Mouse (Mus musculus) stomach, embryonic 14.5 days (tissue): ENCODE data around the gene Gstz1. TPM values are rescaled to one million over a fixed set of nuclear protein-coding genes. Genes with fewer than 3 reads are reported as not detected.
"Not testable (repeated sequence)": the region's sequence is repeated elsewhere in the genome, so short reads cannot be mapped to it uniquely, and the experiment has no call there.

Experiments used
- ATAC-seq: fragments of 200-750 bp; cut with Nextera tagmentation; 2 replicates; pipeline ENCODE4 v1.8.0; 2017; ENCODE audit warnings: low read depth, moderate TSS enrichment; ENCODE audit not compliant: insufficient number of reproducible peaks, insufficient read depth, low FRiP score
- H3K27ac ChIP-seq: fragments of 300-500 bp; sonication (generic); 2 replicates; pipeline ENCODE4 v1.5.1; 2014; ENCODE audit warnings: mild to moderate bottlenecking, low read length, moderate library complexity, mixed read lengths
- H3K27me3 ChIP-seq: fragments of 300-500 bp; sonication (generic); 2 replicates; pipeline ENCODE4 v1.6.1; 2014; ENCODE audit warnings: low read length, control low read depth, mixed read lengths; ENCODE audit not compliant: control insufficient read depth, insufficient read depth
- H3K36me3 ChIP-seq: fragments of 300-500 bp; sonication (generic); 2 replicates; pipeline ENCODE4 v1.6.1; 2014; ENCODE audit warnings: mild to moderate bottlenecking, control low read depth, low read length, moderate library complexity, mixed read lengths; ENCODE audit not compliant: control insufficient read depth, insufficient read depth
- H3K4me1 ChIP-seq: fragments of 300-500 bp; sonication (generic); 2 replicates; pipeline ENCODE4 v1.6.1; 2014; ENCODE audit warnings: low read length, control low read depth, mixed read lengths; ENCODE audit not compliant: control insufficient read depth, insufficient read depth
- H3K4me2 ChIP-seq: fragments of 300-500 bp; sonication (generic); replicated peaks from 2 replicates; pipeline ENCODE4 v1.6.1; 2014; ENCODE audit warnings: low read depth, low read length, control low read depth
- H3K4me3 ChIP-seq: fragments of 300-500 bp; sonication (generic); 2 replicates; pipeline ENCODE4 v1.5.1; 2014; ENCODE audit warnings: low read depth, low read length, control low read depth
- H3K9ac ChIP-seq: fragments of 300-500 bp; sonication (generic); replicated peaks from 2 replicates; pipeline ENCODE4 v1.6.1; 2014; ENCODE audit warnings: low read depth, mild to moderate bottlenecking, control low read depth, low read length, moderate library complexity, mixed read lengths
- H3K9me3 ChIP-seq: fragments of 300-500 bp; sonication (generic); 2 replicates; pipeline ENCODE4 v1.6.1; 2016; ENCODE audit warnings: low read depth, low read length, control low read depth; ENCODE audit not compliant: control insufficient read depth
- WGBS: fragments of 180-500 bp; shearing (Covaris S2); extraction: QIAGEN DNeasy Blood & Tissue Kit; methylation state at CpG from one replicate; pipeline ENCODE4 v1.1.7; 2014; 5-methylcytosine and 5-hydroxymethylcytosine counted together
- polyA plus RNA-seq: library from polyadenylated mRNA; unstranded; fragments of >200 nt; fragmentation: Nextera tagmentation; extraction: Ambion mirVana; gene quantifications from 2 replicates; pipeline ENCODE4 v1.2.1, GENCODE M21; 2014

Gene Gstz1
- polyA plus RNA-seq, 1 experiment from 2014 or later: 48.0 TPM

- WGBS: 78% methylated on average over 2 of the region's 2 CpGs
- Histone ChIP-seq H3K4me3 (no peak overlapping the region), H3K9me3 (no peaks in the 10 kb centered on the region), H3K4me2 (no peak overlapping the region), H3K9ac (no peak overlapping the region), H3K4me1 (no peaks in the 10 kb centered on the region), H3K27ac (no peak overlapping the region), H3K27me3 (no peaks in the 10 kb centered on the region), H3K36me3 (peaks cover 5% of the 10 kb centered on the region; the same call in 1 of the 2 replicates)
- ATAC-seq: no peak
These were observed 4.8 kb upstream of the Gstz1 start for GRCm38 (mm10) chr12:87142156-87142555.

DNA sequence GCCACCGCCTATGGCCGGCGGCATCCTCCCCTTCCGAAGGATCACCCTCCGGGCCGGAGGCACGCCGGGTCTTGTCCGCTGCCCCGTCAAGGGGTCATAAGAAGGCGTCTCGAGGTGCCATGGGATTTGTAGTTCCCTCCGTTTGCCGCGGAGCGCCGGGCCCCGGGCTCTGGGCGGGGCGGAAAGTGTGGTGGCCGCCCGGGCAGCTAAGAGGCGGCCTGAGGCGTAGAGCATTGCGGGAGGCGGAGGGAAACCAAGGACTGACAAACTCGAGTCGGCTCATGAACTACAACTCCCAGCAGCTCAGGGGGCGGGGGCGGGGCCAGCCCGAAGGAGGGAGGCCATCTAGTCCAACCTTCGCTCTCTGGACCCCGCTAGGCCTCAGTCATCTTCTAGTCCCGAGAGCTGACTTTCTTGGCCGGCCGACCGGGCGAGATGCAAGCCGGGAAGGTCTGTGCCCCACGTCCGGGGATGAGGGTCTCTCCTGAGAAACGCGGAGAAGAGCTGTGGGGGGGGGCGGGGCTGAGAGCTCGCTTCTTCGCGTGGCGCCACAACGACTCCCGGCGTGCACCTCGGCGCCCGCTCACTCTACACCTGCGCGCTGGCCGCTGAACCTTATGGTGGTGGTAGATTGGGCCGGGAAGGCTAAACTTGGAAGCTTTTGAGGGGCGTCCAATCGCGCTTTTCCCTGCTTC lies 577 bp downstream of the Gstz1 start, which contains the start of gene Pomt2:
Pomt2 (minus strand) TSS at position 574 of the 695 bp plus-strand sequence.
- peak; percentile 97 for ATAC-seq
- no peaks in the 10 kb centered on the region for H3K36me3 ChIP-seq
- H3K4me3 ChIP-seq: peak within 1 kb of the TSS; percentile 63
- WGBS: under 1% methylated on average over 60 of the region's 61 CpGs
- H3K27ac ChIP-seq: peak within 1 kb of the TSS; percentile 93
- no peaks in the 10 kb centered on the region for H3K27me3 ChIP-seq
- peak within 1 kb of the TSS; percentile 74 for H3K9ac ChIP-seq
- no peaks in the 10 kb centered on the region; the same call in 1 of the 2 replicates for H3K9me3 ChIP-seq
- H3K4me1 ChIP-seq: no peaks in the 10 kb centered on the region
- peak within 1 kb of the TSS; percentile 66 for H3K4me2 ChIP-seq

DNA sequence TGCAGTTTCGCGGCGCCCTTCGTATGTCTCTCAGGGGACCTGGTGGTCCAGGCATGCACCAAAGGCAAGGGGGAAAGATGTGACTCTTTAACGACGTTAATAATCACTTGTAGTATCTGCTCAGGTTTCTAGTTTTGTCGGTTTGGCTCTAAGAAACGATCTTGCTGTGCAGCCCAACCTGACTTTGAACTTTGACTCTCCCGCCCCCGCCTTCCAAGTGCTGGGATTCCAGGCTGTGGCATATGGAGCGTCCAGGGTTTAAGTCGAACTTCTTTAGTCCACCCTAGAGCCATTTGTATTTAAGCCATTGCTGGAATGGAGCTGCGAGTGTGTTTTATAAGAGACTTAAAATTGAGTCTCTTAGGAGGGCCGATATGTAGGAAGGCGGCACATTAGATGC lies 1.2 kb downstream of the Gstz1 start:
- Histone ChIP-seq H3K9ac (peak overlapping the region; percentile 74), H3K9me3 (no peaks in the 10 kb centered on the region; the same call in 1 of the 2 replicates), H3K36me3 (no peaks in the 10 kb centered on the region), H3K4me1 (no peaks in the 10 kb centered on the region), H3K27me3 (no peaks in the 10 kb centered on the region), H3K4me3 (peak overlapping the region; percentile 63), H3K4me2 (peak overlapping the region; percentile 66), H3K27ac (peak overlapping the region; percentile 93)
- ATAC-seq: no peak
- WGBS: 20% methylated on average over 15 of the region's 15 CpGs

DNA sequence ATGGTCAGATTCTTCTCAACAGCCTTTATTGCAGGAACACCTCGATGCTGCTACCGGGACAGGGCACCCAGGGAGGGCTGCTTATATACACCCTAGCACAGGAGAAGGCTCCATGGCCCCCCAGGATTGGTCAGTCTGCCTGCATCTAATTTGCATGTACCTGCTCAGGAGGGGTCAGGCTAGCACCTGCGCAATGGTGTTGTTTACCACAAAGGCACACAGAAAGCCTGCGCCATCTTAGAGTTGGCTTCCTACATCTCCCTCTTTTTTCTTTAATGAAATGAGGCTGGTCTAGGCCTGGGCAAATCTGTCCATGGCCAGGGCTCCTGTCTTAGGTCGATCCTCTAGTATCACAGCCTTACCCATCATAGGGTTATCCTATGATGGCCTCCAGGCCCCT lies 2.5 kb downstream of the Gstz1 start:
- no peak for ATAC-seq
- H3K4me2 ChIP-seq: no peak overlapping the region
- WGBS: 97% methylated on average over 5 of the region's 5 CpGs
- no peak overlapping the region for H3K4me3 ChIP-seq
- no peak overlapping the region for H3K27ac ChIP-seq
- no peaks in the 10 kb centered on the region; the same call in 1 of the 2 replicates for H3K9me3 ChIP-seq
- no peak overlapping the region for H3K9ac ChIP-seq
- H3K36me3 ChIP-seq: no peaks in the 10 kb centered on the region
- H3K27me3 ChIP-seq: no peaks in the 10 kb centered on the region
- H3K4me1 ChIP-seq: no peaks in the 10 kb centered on the region

- 94% methylated on average over 4 of the region's 4 CpGs for WGBS
These were observed 7.5 kb downstream of the Gstz1 start for GRCm38 (mm10) chr12:87154448-87154847.

GRCm38 (mm10) chr12:87157361-87157760 lies 10.4 kb downstream of the Gstz1 start:
- no peak overlapping the region for H3K9ac ChIP-seq
- WGBS: 47% methylated on average over 4 of the region's 4 CpGs

More at GRCm38 (mm10) chr12:87154448-87154847, 7.5 kb downstream of the Gstz1 start:
- not testable (repeated sequence) for ATAC-seq, H3K9me3 ChIP-seq, H3K36me3 ChIP-seq, H3K4me2 ChIP-seq, H3K4me1 ChIP-seq, H3K9ac ChIP-seq, H3K27ac ChIP-seq, H3K27me3 ChIP-seq, H3K4me3 ChIP-seq

GRCm38 (mm10) chr12:87158099-87158498 lies 11.1 kb downstream of the Gstz1 start:
- no peak overlapping the region for H3K27ac ChIP-seq
- no peak overlapping the region for H3K4me3 ChIP-seq
- no peaks in the 10 kb centered on the region for H3K9me3 ChIP-seq
- H3K4me1 ChIP-seq: no peaks in the 10 kb centered on the region
- peaks cover 4% of the 10 kb centered on the region; the same call in 1 of the 2 replicates for H3K36me3 ChIP-seq
- H3K9ac ChIP-seq: no peak overlapping the region
- peak; percentile 23; the same call in 1 of the 2 replicates for ATAC-seq
- no peak overlapping the region for H3K4me2 ChIP-seq
- H3K27me3 ChIP-seq: no peaks in the 10 kb centered on the region
- WGBS: 58% methylated on average over 7 of the region's 7 CpGs

More at GRCm38 (mm10) chr12:87157361-87157760, 10.4 kb downstream of the Gstz1 start:
- Histone ChIP-seq H3K4me3 (no peak overlapping the region), H3K4me2 (no peak overlapping the region), H3K27ac (no peak overlapping the region), H3K27me3 (no peaks in the 10 kb centered on the region), H3K9me3 (no peaks in the 10 kb centered on the region), H3K36me3 (peaks cover 4% of the 10 kb centered on the region; the same call in 1 of the 2 replicates), H3K4me1 (no peaks in the 10 kb centered on the region)
- ATAC-seq: peak; percentile 56; the same call in 1 of the 2 replicates

- H3K27ac ChIP-seq: no peak overlapping the region
- WGBS: 80% methylated on average over 1 of the region's 1 CpGs
- H3K9ac ChIP-seq: no peak overlapping the region
- H3K4me2 ChIP-seq: no peak overlapping the region
- no peaks in the 10 kb centered on the region for H3K4me1 ChIP-seq
- no peaks in the 10 kb centered on the region for H3K9me3 ChIP-seq
- no peak overlapping the region for H3K4me3 ChIP-seq
- no peak for ATAC-seq
- peaks cover 4% of the 10 kb centered on the region; the same call in 1 of the 2 replicates for H3K36me3 ChIP-seq
- no peaks in the 10 kb centered on the region for H3K27me3 ChIP-seq
These were observed 13.3 kb downstream of the Gstz1 start for GRCm38 (mm10) chr12:87160310-87160709.
